Mouse (Mus musculus): ENCODE data around the gene Slc20a1. TPM values are rescaled to one million over a fixed set of nuclear protein-coding genes. Genes with fewer than 3 reads are reported as not detected.

Slc20a1 gene
- polyA plus RNA-seq, 1 experiment from 2014 or later, result 46.9 TPM

DNA sequence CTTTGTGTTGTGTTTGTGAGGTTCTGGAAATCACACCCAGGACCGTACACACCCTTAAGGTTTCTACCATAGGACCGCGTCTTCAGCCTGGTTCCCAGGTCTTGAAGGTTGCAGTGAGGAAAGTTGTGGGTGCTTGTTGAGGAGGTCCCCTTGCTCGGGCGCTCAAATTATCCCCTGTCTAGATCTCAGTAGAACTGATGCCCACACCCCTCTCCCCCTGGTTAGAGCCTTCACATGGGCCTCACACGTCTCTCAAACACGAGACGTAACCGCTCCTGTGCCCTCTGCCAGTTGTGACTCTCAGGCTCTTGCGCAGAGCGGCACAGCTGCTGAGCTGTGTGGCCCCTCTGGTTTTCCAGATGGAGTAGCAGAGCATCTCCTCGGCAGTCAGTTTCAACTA is 48.4 kb downstream of the Slc20a1 start:
- Histone ChIP-seq H3K4me1 (ENCODE audit: control insufficient read depth, insufficient read depth, low read length) (peaks cover 21% of the 10 kb centered on the region), H3K27ac (ENCODE audit: low read depth, low read length) (no peak overlapping the region), H3K27me3 (ENCODE audit: control insufficient read depth, insufficient read depth, low read length) (no peaks in the 10 kb centered on the region), H3K36me3 (ENCODE audit: control insufficient read depth, insufficient read depth, low read length) (no peaks in the 10 kb centered on the region), H3K9me3 (replicated peaks; ENCODE audit: control insufficient read depth, low read length) (no peaks in the 10 kb centered on the region), H3K4me2 (no peak overlapping the region), H3K9ac (ENCODE audit: low read depth, low read length) (no peak overlapping the region), H3K4me3 (ENCODE audit: low read depth, low read length) (no peak overlapping the region)
- WGBS (ENCODE audit: insufficient replicate concordance), result 92% methylated on average over 12 of the region's 12 CpGs
- no peak for ATAC-seq (replicated peaks; ENCODE audit: insufficient number of reproducible peaks, low FRiP score, low TSS enrichment)

GRCm38 (mm10) chr2:129247707-129248121 is 49.1 kb downstream of the Slc20a1 start:
- no peak for ATAC-seq (replicated peaks; ENCODE audit: insufficient number of reproducible peaks, low FRiP score, low TSS enrichment)
- no peaks in the 10 kb centered on the region for H3K36me3 ChIP-seq (ENCODE audit: control insufficient read depth, insufficient read depth, low read length)

GRCm38 (mm10) chr2:129249321-129249720 is 50.8 kb downstream of the Slc20a1 start:
- Histone ChIP-seq H3K9ac (ENCODE audit: low read depth, low read length) (no peak overlapping the region), H3K27me3 (ENCODE audit: control insufficient read depth, insufficient read depth, low read length) (no peaks in the 10 kb centered on the region), H3K4me3 (ENCODE audit: low read depth, low read length) (no peak overlapping the region), H3K4me1 (ENCODE audit: control insufficient read depth, insufficient read depth, low read length) (peaks cover 10% of the 10 kb centered on the region), H3K4me2 (no peak overlapping the region), H3K36me3 (ENCODE audit: control insufficient read depth, insufficient read depth, low read length) (no peaks in the 10 kb centered on the region), H3K27ac (ENCODE audit: low read depth, low read length) (no peak overlapping the region), H3K9me3 (replicated peaks; ENCODE audit: control insufficient read depth, low read length) (no peaks in the 10 kb centered on the region)
- 50% methylated on average over 1 of the region's 1 CpGs for WGBS (ENCODE audit: insufficient replicate concordance)
- no peak for ATAC-seq (replicated peaks; ENCODE audit: insufficient number of reproducible peaks, low FRiP score, low TSS enrichment)

More at GRCm38 (mm10) chr2:129247707-129248121, 49.1 kb downstream of the Slc20a1 start:
- Histone ChIP-seq H3K27ac (ENCODE audit: low read depth, low read length) (no peak overlapping the region), H3K4me2 (no peak overlapping the region), H3K4me1 (ENCODE audit: control insufficient read depth, insufficient read depth, low read length) (peaks cover 21% of the 10 kb centered on the region), H3K4me3 (ENCODE audit: low read depth, low read length) (no peak overlapping the region), H3K9ac (ENCODE audit: low read depth, low read length) (no peak overlapping the region), H3K27me3 (ENCODE audit: control insufficient read depth, insufficient read depth, low read length) (no peaks in the 10 kb centered on the region), H3K9me3 (replicated peaks; ENCODE audit: control insufficient read depth, low read length) (no peaks in the 10 kb centered on the region)
- WGBS (ENCODE audit: insufficient replicate concordance), result 86% methylated on average over 7 of the region's 7 CpGs

- WGBS (ENCODE audit: insufficient replicate concordance), result 85% methylated on average over 19 of the region's 19 CpGs
- no peak overlapping the region for H3K27ac ChIP-seq (ENCODE audit: low read depth, low read length)
- H3K9me3 ChIP-seq (replicated peaks; ENCODE audit: control insufficient read depth, low read length), result no peaks in the 10 kb centered on the region
- H3K27me3 ChIP-seq (ENCODE audit: control insufficient read depth, insufficient read depth, low read length), result no peaks in the 10 kb centered on the region
- H3K4me2 ChIP-seq, result no peak overlapping the region
- no peak for ATAC-seq (replicated peaks; ENCODE audit: insufficient number of reproducible peaks, low FRiP score, low TSS enrichment)
- no peaks in the 10 kb centered on the region for H3K4me1 ChIP-seq (ENCODE audit: control insufficient read depth, insufficient read depth, low read length)
- H3K36me3 ChIP-seq (ENCODE audit: control insufficient read depth, insufficient read depth, low read length), result no peaks in the 10 kb centered on the region
- H3K9ac ChIP-seq (ENCODE audit: low read depth, low read length), result no peak overlapping the region
- H3K4me3 ChIP-seq (ENCODE audit: low read depth, low read length), result no peak overlapping the region
Observed at GRCm38 (mm10) chr2:129252836-129253630, 54.5 kb downstream of the Slc20a1 start.

GRCm38 (mm10) chr2:129253631-129253970 is 55.0 kb downstream of the Slc20a1 start:
- ATAC-seq (replicated peaks; ENCODE audit: insufficient number of reproducible peaks, low FRiP score, low TSS enrichment), result no peak
- Histone ChIP-seq H3K27ac (ENCODE audit: low read depth, low read length) (no peak overlapping the region), H3K4me3 (ENCODE audit: low read depth, low read length) (no peak overlapping the region), H3K36me3 (ENCODE audit: control insufficient read depth, insufficient read depth, low read length) (no peaks in the 10 kb centered on the region), H3K4me2 (no peak overlapping the region), H3K9ac (ENCODE audit: low read depth, low read length) (no peak overlapping the region), H3K9me3 (replicated peaks; ENCODE audit: control insufficient read depth, low read length) (no peaks in the 10 kb centered on the region), H3K27me3 (ENCODE audit: control insufficient read depth, insufficient read depth, low read length) (no peaks in the 10 kb centered on the region), H3K4me1 (ENCODE audit: control insufficient read depth, insufficient read depth, low read length) (no peaks in the 10 kb centered on the region)
- WGBS (ENCODE audit: insufficient replicate concordance), result 79% methylated on average over 2 of the region's 2 CpGs

DNA sequence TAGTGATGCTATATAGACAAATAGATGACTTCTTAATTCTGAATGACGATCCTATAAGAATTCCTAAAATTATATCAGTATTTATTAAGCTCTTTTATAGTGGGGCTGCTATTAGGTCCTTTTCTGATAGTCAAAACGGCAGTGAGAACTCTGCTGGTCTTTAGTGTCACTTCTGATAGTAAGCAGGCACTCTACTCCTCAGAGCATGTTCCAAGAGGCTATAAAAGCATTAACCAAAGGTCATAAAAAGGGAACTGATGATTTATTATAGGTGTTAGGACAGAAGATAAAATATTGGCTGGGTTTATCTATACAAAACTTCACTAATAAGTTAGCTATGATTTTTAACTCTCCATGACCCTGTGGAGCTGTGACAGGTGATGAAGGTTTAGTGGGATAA is 55.5 kb downstream of the Slc20a1 start:
- no peak overlapping the region for H3K27ac ChIP-seq (ENCODE audit: low read depth, low read length)
- ATAC-seq (replicated peaks; ENCODE audit: insufficient number of reproducible peaks, low FRiP score, low TSS enrichment), result no peak
- no peaks in the 10 kb centered on the region for H3K4me1 ChIP-seq (ENCODE audit: control insufficient read depth, insufficient read depth, low read length)
- no peaks in the 10 kb centered on the region for H3K27me3 ChIP-seq (ENCODE audit: control insufficient read depth, insufficient read depth, low read length)
- no peaks in the 10 kb centered on the region for H3K36me3 ChIP-seq (ENCODE audit: control insufficient read depth, insufficient read depth, low read length)
- H3K4me3 ChIP-seq (ENCODE audit: low read depth, low read length), result no peak overlapping the region
- H3K9me3 ChIP-seq (replicated peaks; ENCODE audit: control insufficient read depth, low read length), result no peaks in the 10 kb centered on the region
- H3K9ac ChIP-seq (ENCODE audit: low read depth, low read length), result no peak overlapping the region
- WGBS (ENCODE audit: insufficient replicate concordance), result 71% methylated on average over 2 of the region's 2 CpGs
- H3K4me2 ChIP-seq, result no peak overlapping the region

- H3K9me3 ChIP-seq (replicated peaks; ENCODE audit: control insufficient read depth, low read length), result no peaks in the 10 kb centered on the region
- no peak overlapping the region for H3K4me2 ChIP-seq
- no peaks in the 10 kb centered on the region for H3K27me3 ChIP-seq (ENCODE audit: control insufficient read depth, insufficient read depth, low read length)
- WGBS (ENCODE audit: insufficient replicate concordance), result 82% methylated on average over 4 of the region's 4 CpGs
- H3K4me3 ChIP-seq (ENCODE audit: low read depth, low read length), result no peak overlapping the region
- no peak overlapping the region for H3K9ac ChIP-seq (ENCODE audit: low read depth, low read length)
- ATAC-seq (replicated peaks; ENCODE audit: insufficient number of reproducible peaks, low FRiP score, low TSS enrichment), result no peak
- H3K4me1 ChIP-seq (ENCODE audit: control insufficient read depth, insufficient read depth, low read length), result no peaks in the 10 kb centered on the region
- H3K36me3 ChIP-seq (ENCODE audit: control insufficient read depth, insufficient read depth, low read length), result no peaks in the 10 kb centered on the region
- H3K27ac ChIP-seq (ENCODE audit: low read depth, low read length), result no peak overlapping the region
Observed at GRCm38 (mm10) chr2:129256006-129256405, 57.4 kb downstream of the Slc20a1 start.

- no peaks in the 10 kb centered on the region for H3K36me3 ChIP-seq (ENCODE audit: control insufficient read depth, insufficient read depth, low read length)
- no peak overlapping the region for H3K9ac ChIP-seq (ENCODE audit: low read depth, low read length)
- no peak for ATAC-seq (replicated peaks; ENCODE audit: insufficient number of reproducible peaks, low FRiP score, low TSS enrichment)
- H3K4me3 ChIP-seq (ENCODE audit: low read depth, low read length), result no peak overlapping the region
- no peak overlapping the region for H3K4me2 ChIP-seq
- H3K9me3 ChIP-seq (replicated peaks; ENCODE audit: control insufficient read depth, low read length), result no peaks in the 10 kb centered on the region
- H3K27me3 ChIP-seq (ENCODE audit: control insufficient read depth, insufficient read depth, low read length), result no peaks in the 10 kb centered on the region
- 88% methylated on average over 3 of the region's 3 CpGs for WGBS (ENCODE audit: insufficient replicate concordance)
- H3K4me1 ChIP-seq (ENCODE audit: control insufficient read depth, insufficient read depth, low read length), result no peaks in the 10 kb centered on the region
- H3K27ac ChIP-seq (ENCODE audit: low read depth, low read length), result no peak overlapping the region
Observed at GRCm38 (mm10) chr2:129258056-129258455, 59.5 kb downstream of the Slc20a1 start.

Data from heart, embryonic 11.5 days (tissue).